Mouse (Mus musculus): ENCODE data around the gene 4930435E12Rik. TPM values are rescaled to one million over a fixed set of nuclear protein-coding genes. Genes with fewer than 3 reads are reported as not detected.
"Not testable (repeated sequence)": the region's sequence is repeated elsewhere in the genome, so short reads cannot be mapped to it uniquely, and the experiment has no call there.

4930435E12Rik gene
- total RNA-seq (2021): not detected

GRCm38 (mm10) chr16:38828649-38829048 lies at the start of gene 4930435E12Rik:
4930435E12Rik (minus strand) TSS chr16:38828749.
- intact Hi-C loops (cut with DNase I): no loop called here
- DNase-seq (ENCODE audit: extremely low spot score in 1 of 2, low spot score in 2 of 2): no peak

- intact Hi-C loops (cut with DNase I): no loop called here
- DNase-seq (ENCODE audit: extremely low spot score in 1 of 2, low spot score in 2 of 2): peak in 1 of 2 experiments; percentile 45
Observed at GRCm38 (mm10) chr16:38874481-38874880, 45.9 kb upstream of the 4930435E12Rik start.

GRCm38 (mm10) chr16:38873231-38873630 lies 44.7 kb upstream of the 4930435E12Rik start:
- intact Hi-C loops (cut with DNase I): no loop called here
- no peak for DNase-seq (ENCODE audit: extremely low spot score in 1 of 2, low spot score in 2 of 2)

GRCm38 (mm10) chr16:38864358-38864757 lies 35.8 kb upstream of the 4930435E12Rik start:
- DNase-seq (ENCODE audit: extremely low spot score in 1 of 2, low spot score in 2 of 2): no peak
- intact Hi-C loops (cut with DNase I): loop anchor here (5.0 kb wide), 1 partner anchor 38 kb away; no protein-coding TSS in a partner anchor

- intact Hi-C loops (cut with DNase I): loop anchor here (5.0 kb wide), 1 partner anchor 42 kb away; no protein-coding TSS in a partner anchor
- no peak for DNase-seq (ENCODE audit: extremely low spot score in 1 of 2, low spot score in 2 of 2)
Observed at GRCm38 (mm10) chr16:38860548-38860947, 32.0 kb upstream of the 4930435E12Rik start.

GRCm38 (mm10) chr16:38858120-38858749 lies 29.7 kb upstream of the 4930435E12Rik start:
- DNase-seq (ENCODE audit: extremely low spot score in 1 of 2, low spot score in 2 of 2): no peak
- intact Hi-C loops (cut with DNase I): loop anchor here (10.0 kb wide), 1 partner anchor 1797 kb away; no protein-coding TSS in a partner anchor

GRCm38 (mm10) chr16:38812521-38812920 lies 16.0 kb downstream of the 4930435E12Rik start:
- intact Hi-C loops (cut with DNase I): loop anchor here (5.0 kb wide), 2 partner anchors 65 to 195 kb away; no protein-coding TSS in a partner anchor

GRCm38 (mm10) chr16:38810196-38810595 lies 18.4 kb downstream of the 4930435E12Rik start:
- intact Hi-C loops (cut with DNase I): loop anchor here (5.0 kb wide), 2 partner anchors 63 to 193 kb away; no protein-coding TSS in a partner anchor
- no peak for DNase-seq (ENCODE audit: extremely low spot score in 1 of 2, low spot score in 2 of 2)

More at GRCm38 (mm10) chr16:38812521-38812920, 16.0 kb downstream of the 4930435E12Rik start:
- peak; percentile 72 to 84 for DNase-seq (ENCODE audit: extremely low spot score in 1 of 2, low spot score in 2 of 2)

GRCm38 (mm10) chr16:38807796-38808195 lies 20.8 kb downstream of the 4930435E12Rik start:
- intact Hi-C loops (cut with DNase I); DNase-seq (ENCODE audit: extremely low spot score in 1 of 2, low spot score in 2 of 2): not testable (repeated sequence)

- intact Hi-C loops (cut with DNase I): no loop called here
- DNase-seq (ENCODE audit: extremely low spot score in 1 of 2, low spot score in 2 of 2): no peak
Observed at GRCm38 (mm10) chr16:38800091-38800490, 28.5 kb downstream of the 4930435E12Rik start, which contains the start of gene Upk1b. Upk1b (minus strand) TSS chr16:38800328.

- intact Hi-C loops (cut with DNase I): no loop called here
Observed at GRCm38 (mm10) chr16:38798957-38799450, 29.5 kb downstream of the 4930435E12Rik start.

GRCm38 (mm10) chr16:38793120-38793519 lies 35.4 kb downstream of the 4930435E12Rik start:
- intact Hi-C loops (cut with DNase I): no loop called here
- DNase-seq (ENCODE audit: extremely low spot score in 1 of 2, low spot score in 2 of 2): no peak

More at GRCm38 (mm10) chr16:38798957-38799450, 29.5 kb downstream of the 4930435E12Rik start:
- no peak for DNase-seq (ENCODE audit: extremely low spot score in 1 of 2, low spot score in 2 of 2)

GRCm38 (mm10) chr16:38789966-38790365 lies 38.6 kb downstream of the 4930435E12Rik start:
- intact Hi-C loops (cut with DNase I): no loop called here
- no peak for DNase-seq (ENCODE audit: extremely low spot score in 1 of 2, low spot score in 2 of 2)

- intact Hi-C loops (cut with DNase I): no loop called here
- no peak for DNase-seq (ENCODE audit: extremely low spot score in 1 of 2, low spot score in 2 of 2)
Observed at GRCm38 (mm10) chr16:38789016-38789415, 39.5 kb downstream of the 4930435E12Rik start.

GRCm38 (mm10) chr16:38785301-38785700 lies 43.2 kb downstream of the 4930435E12Rik start:
- DNase-seq (ENCODE audit: extremely low spot score in 1 of 2, low spot score in 2 of 2): no peak
- intact Hi-C loops (cut with DNase I): no loop called here

GRCm38 (mm10) chr16:38782524-38783067 lies 46.0 kb downstream of the 4930435E12Rik start:
- intact Hi-C loops (cut with DNase I): no loop called here
- DNase-seq (ENCODE audit: extremely low spot score in 1 of 2, low spot score in 2 of 2): no peak

GRCm38 (mm10) chr16:38781946-38782345 lies 46.6 kb downstream of the 4930435E12Rik start:
- DNase-seq (ENCODE audit: extremely low spot score in 1 of 2, low spot score in 2 of 2): no peak
- intact Hi-C loops (cut with DNase I): no loop called here

- intact Hi-C loops (cut with DNase I): no loop called here
- DNase-seq (ENCODE audit: extremely low spot score in 1 of 2, low spot score in 2 of 2): no peak
Observed at GRCm38 (mm10) chr16:38780960-38781572, 47.5 kb downstream of the 4930435E12Rik start.

- no peak for DNase-seq (ENCODE audit: extremely low spot score in 1 of 2, low spot score in 2 of 2)
- intact Hi-C loops (cut with DNase I): no loop called here
Observed at GRCm38 (mm10) chr16:38776342-38776741, 52.2 kb downstream of the 4930435E12Rik start.

Data from left cerebral cortex, postnatal 10 days (tissue).